Mouse (Mus musculus): ENCODE results near the gene Insm2.

Gene Insm2

GRCm38 (mm10) chr12:55607902-55608301 lies 8.7 kb downstream of the Insm2 start:
- no peak for DNase-seq (ENCODE audit: low spot score)

GRCm38 (mm10) chr12:55610812-55611211 lies 11.6 kb downstream of the Insm2 start:
- no peak for DNase-seq (ENCODE audit: low spot score)

GRCm38 (mm10) chr12:55620321-55620720 lies 21.1 kb downstream of the Insm2 start:
- no peak for DNase-seq (ENCODE audit: low spot score)

- DNase-seq (ENCODE audit: low spot score): peak; percentile 31
These were observed 23.5 kb downstream of the Insm2 start for GRCm38 (mm10) chr12:55622615-55623245.

GRCm38 (mm10) chr12:55623254-55623653 lies 24.0 kb downstream of the Insm2 start:
- DNase-seq (ENCODE audit: low spot score): no peak

- DNase-seq (ENCODE audit: low spot score): no peak
These were observed 27.5 kb downstream of the Insm2 start for GRCm38 (mm10) chr12:55626711-55627110.

- no peak for DNase-seq (ENCODE audit: low spot score)
These were observed 48.8 kb downstream of the Insm2 start for GRCm38 (mm10) chr12:55648011-55648525.
